Mouse (Mus musculus): ENCODE data around the gene Acbd6. TPM values are rescaled to one million over a fixed set of nuclear protein-coding genes. Genes with fewer than 3 reads are reported as not detected.

Acbd6 gene
- polyA plus RNA-seq, 1 experiment, result 84.2 TPM

DNA sequence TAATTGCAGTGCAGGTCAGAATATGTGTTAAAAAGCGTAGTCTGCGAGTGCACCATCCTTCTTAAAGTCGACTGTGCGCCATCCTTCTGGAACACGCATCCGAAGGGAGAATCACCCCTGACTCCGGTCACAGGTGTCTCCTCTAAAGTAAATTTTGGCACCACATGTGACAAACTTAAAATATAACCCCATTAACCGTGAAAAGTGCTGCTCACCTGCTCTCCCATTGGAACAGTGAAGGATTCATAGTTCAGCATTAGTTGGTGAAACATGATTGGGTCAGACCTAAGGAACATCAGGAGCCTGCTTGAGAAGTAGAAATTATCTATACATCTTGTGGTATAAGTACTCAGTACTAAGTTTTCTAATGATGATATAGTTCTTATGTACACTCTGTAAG is 65.3 kb downstream of the Acbd6 start:
- H3K4me1 ChIP-seq (ENCODE audit: control insufficient read depth, insufficient read depth, low read length), result no peaks in the 10 kb centered on the region
- no peak overlapping the region for H3K27ac ChIP-seq (ENCODE audit: insufficient read depth, low read length)
- TF ChIP-seq POLR2A (IDR thresholded peaks at IDR 0.05; ENCODE audit: extremely low read depth, insufficient read depth, low read length) (no peak), CTCF (IDR thresholded peaks at IDR 0.05; ENCODE audit: extremely low read depth, insufficient read depth, low read length) (no peak)
- no peak overlapping the region for H3K4me3 ChIP-seq (ENCODE audit: insufficient read depth, low read length)

GRCm38 (mm10) chr1:155627746-155628145 is 69.8 kb downstream of the Acbd6 start:
- Histone ChIP-seq H3K4me3 (ENCODE audit: insufficient read depth, low read length) (no peak overlapping the region), H3K27ac (ENCODE audit: insufficient read depth, low read length) (no peak overlapping the region), H3K4me1 (ENCODE audit: control insufficient read depth, insufficient read depth, low read length) (no peaks in the 10 kb centered on the region)
- TF ChIP-seq POLR2A (IDR thresholded peaks at IDR 0.05; ENCODE audit: extremely low read depth, insufficient read depth, low read length) (no peak), CTCF (IDR thresholded peaks at IDR 0.05; ENCODE audit: extremely low read depth, insufficient read depth, low read length) (no peak)

DNA sequence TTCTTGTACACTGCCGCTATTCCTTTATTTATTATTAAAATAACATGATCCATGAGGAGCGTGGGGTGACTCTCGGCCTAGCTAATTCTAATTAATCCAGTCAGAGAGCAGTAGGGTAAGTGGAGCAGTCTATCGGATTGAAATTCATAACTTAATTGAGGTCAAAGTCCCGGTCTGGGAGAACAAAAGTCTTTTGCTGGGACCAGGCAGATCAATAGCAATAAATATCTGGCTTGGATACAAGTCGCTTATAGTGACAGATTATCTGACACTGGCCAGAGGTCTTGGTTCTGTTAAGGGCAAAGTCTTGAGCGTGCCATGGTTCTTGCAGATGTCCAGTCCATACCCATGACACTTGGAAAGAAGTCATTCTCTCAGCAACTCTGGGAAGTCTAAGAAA is 78.7 kb downstream of the Acbd6 start:
- Histone ChIP-seq H3K4me3 (ENCODE audit: insufficient read depth, low read length) (no peak overlapping the region), H3K4me1 (ENCODE audit: control insufficient read depth, insufficient read depth, low read length) (no peaks in the 10 kb centered on the region), H3K27ac (ENCODE audit: insufficient read depth, low read length) (no peak overlapping the region)
- TF ChIP-seq POLR2A (IDR thresholded peaks at IDR 0.05; ENCODE audit: extremely low read depth, insufficient read depth, low read length) (no peak), CTCF (IDR thresholded peaks at IDR 0.05; ENCODE audit: extremely low read depth, insufficient read depth, low read length) (no peak)

- Histone ChIP-seq H3K4me1 (ENCODE audit: control insufficient read depth, insufficient read depth, low read length) (peaks cover 2% of the 10 kb centered on the region), H3K27ac (ENCODE audit: insufficient read depth, low read length) (no peak overlapping the region)
Observed at GRCm38 (mm10) chr1:155645816-155646215, 87.9 kb downstream of the Acbd6 start.

GRCm38 (mm10) chr1:155646345-155647307 is 88.7 kb downstream of the Acbd6 start:
- TF ChIP-seq POLR2A (IDR thresholded peaks at IDR 0.05; ENCODE audit: extremely low read depth, insufficient read depth, low read length) (no peak), CTCF (IDR thresholded peaks at IDR 0.05; ENCODE audit: extremely low read depth, insufficient read depth, low read length) (no peak)
- Histone ChIP-seq H3K4me1 (ENCODE audit: control insufficient read depth, insufficient read depth, low read length) (peaks cover 2% of the 10 kb centered on the region), H3K4me3 (ENCODE audit: insufficient read depth, low read length) (no peak overlapping the region), H3K27ac (ENCODE audit: insufficient read depth, low read length) (no peak overlapping the region)

More at GRCm38 (mm10) chr1:155645816-155646215, 87.9 kb downstream of the Acbd6 start:
- TF ChIP-seq POLR2A (IDR thresholded peaks at IDR 0.05; ENCODE audit: extremely low read depth, insufficient read depth, low read length) (no peak), CTCF (IDR thresholded peaks at IDR 0.05; ENCODE audit: extremely low read depth, insufficient read depth, low read length) (no peak)
- H3K4me3 ChIP-seq (ENCODE audit: insufficient read depth, low read length), result no peak overlapping the region

GRCm38 (mm10) chr1:155650121-155650846 is 92.4 kb downstream of the Acbd6 start:
- TF ChIP-seq CTCF (IDR thresholded peaks at IDR 0.05; ENCODE audit: extremely low read depth, insufficient read depth, low read length), result no peak
- no peak for TF ChIP-seq POLR2A (IDR thresholded peaks at IDR 0.05; ENCODE audit: extremely low read depth, insufficient read depth, low read length)

DNA sequence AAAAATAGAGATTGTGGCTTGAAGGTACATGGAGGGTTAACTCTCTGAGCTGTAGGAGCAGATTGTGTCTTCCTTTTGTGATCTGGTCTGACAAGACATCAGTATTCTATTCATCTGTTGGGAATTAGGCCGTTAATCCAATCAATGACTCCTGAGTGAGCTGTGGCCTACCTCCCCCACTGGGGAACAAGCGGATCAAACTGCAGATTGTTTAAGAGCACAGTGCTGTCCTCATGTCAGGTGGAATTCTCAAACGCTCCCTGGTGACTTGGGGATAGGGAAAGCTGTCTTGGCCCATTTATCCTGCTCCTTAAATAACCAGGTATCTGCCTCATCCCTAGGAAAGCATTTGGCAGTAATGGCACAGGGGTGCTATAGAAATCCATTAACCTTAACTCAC is 97.0 kb downstream of the Acbd6 start:
- Histone ChIP-seq H3K4me1 (ENCODE audit: control insufficient read depth, insufficient read depth, low read length) (peaks cover 2% of the 10 kb centered on the region; the same call in 1 of the 2 replicates), H3K4me3 (ENCODE audit: insufficient read depth, low read length) (no peak overlapping the region), H3K27ac (ENCODE audit: insufficient read depth, low read length) (no peak overlapping the region)
- no peak for TF ChIP-seq CTCF (IDR thresholded peaks at IDR 0.05; ENCODE audit: extremely low read depth, insufficient read depth, low read length)
- no peak for TF ChIP-seq POLR2A (IDR thresholded peaks at IDR 0.05; ENCODE audit: extremely low read depth, insufficient read depth, low read length)

More at GRCm38 (mm10) chr1:155650121-155650846, 92.4 kb downstream of the Acbd6 start:
- H3K4me1 ChIP-seq (ENCODE audit: control insufficient read depth, insufficient read depth, low read length), result peaks cover 2% of the 10 kb centered on the region
- H3K4me3 ChIP-seq (ENCODE audit: insufficient read depth, low read length), result no peak overlapping the region
- no peak overlapping the region for H3K27ac ChIP-seq (ENCODE audit: insufficient read depth, low read length)

GRCm38 (mm10) chr1:155656321-155656720 is 98.4 kb downstream of the Acbd6 start:
- Histone ChIP-seq H3K4me3 (ENCODE audit: insufficient read depth, low read length) (no peak overlapping the region), H3K27ac (ENCODE audit: insufficient read depth, low read length) (no peak overlapping the region), H3K4me1 (ENCODE audit: control insufficient read depth, insufficient read depth, low read length) (peaks cover 2% of the 10 kb centered on the region; the same call in 1 of the 2 replicates)
- TF ChIP-seq POLR2A (IDR thresholded peaks at IDR 0.05; ENCODE audit: extremely low read depth, insufficient read depth, low read length) (no peak), CTCF (IDR thresholded peaks at IDR 0.05; ENCODE audit: extremely low read depth, insufficient read depth, low read length) (no peak)

DNA sequence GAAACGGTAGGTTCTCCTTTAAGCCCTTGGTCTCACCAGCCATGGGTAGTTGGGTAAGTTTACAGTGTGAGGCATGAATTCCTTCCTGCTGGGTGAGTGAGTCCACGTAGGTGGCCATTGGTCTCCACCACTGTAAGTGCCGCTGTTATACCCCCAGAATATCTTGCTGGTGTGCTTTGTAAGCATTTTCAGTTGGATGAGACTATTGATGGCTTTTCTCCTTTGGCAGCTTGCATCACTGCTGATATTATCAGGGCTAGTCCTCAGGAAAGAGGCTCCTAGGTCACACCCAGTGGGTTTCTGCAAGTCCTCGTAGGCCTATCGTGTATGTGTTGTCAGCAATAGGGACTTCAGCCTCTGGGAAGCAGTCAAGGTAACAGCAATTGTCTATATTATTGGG is 106.1 kb downstream of the Acbd6 start:
- no peak overlapping the region for H3K4me3 ChIP-seq (ENCODE audit: insufficient read depth, low read length)
- no peaks in the 10 kb centered on the region; the same call in 1 of the 2 replicates for H3K4me1 ChIP-seq (ENCODE audit: control insufficient read depth, insufficient read depth, low read length)
- no peak overlapping the region for H3K27ac ChIP-seq (ENCODE audit: insufficient read depth, low read length)
- TF ChIP-seq CTCF (IDR thresholded peaks at IDR 0.05; ENCODE audit: extremely low read depth, insufficient read depth, low read length), result no peak
- TF ChIP-seq POLR2A (IDR thresholded peaks at IDR 0.05; ENCODE audit: extremely low read depth, insufficient read depth, low read length), result no peak
